Mouse (Mus musculus) neutrophil, adult 65 days (primary cell): ENCODE measurements around the gene Kank3. TPM values are rescaled to one million over a fixed set of nuclear protein-coding genes. Genes with fewer than 3 reads are reported as not detected.

Experiments used
- total RNA-seq: library from RNA; stranded (reverse); gene quantifications from 2 replicates; pipeline ENCODE4 v1.2.4, GENCODE M21; 2023

The Kank3 gene
- total RNA-seq = 3.1 and 7.7 TPM in 2 replicates

DNA sequence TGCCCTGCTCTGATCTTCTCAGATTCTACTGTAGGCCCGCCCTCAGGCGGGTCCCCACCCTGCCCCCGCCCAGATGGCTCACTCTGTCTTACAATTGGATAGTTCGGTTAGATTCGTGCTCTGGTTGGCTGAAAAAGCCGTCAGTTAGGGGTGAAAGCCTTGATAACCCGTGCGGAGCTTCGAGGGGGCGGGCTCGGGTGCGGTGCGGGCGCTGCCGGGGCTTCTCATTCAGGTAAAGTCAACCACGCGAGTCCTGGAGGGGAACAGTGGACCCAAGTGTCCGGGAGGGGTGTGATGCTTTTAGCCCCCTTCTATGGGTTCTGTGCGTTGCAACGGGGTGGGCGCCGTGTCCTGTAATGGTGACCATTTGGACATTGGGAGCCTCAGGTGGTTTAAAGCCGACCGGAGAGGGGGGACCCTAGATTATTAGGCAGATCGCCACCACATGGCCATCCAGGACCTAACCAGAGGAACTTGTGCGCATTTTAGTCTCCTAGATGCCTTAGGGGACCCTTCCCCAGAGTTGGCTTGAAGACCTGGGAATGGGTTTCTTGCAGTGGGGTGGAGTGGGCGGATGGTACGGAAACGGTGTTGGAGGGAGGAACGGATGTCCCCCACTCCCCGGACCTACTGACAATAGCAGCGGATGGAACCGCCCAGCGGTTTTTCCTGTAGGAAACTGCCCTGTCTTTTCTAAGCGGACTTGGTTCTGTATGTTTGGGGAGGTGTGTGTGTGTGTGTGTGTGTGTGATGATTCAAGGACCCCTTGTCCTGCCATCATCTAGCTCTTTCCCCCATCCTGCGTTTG, at the start of gene Kank3:
TSS of gene Kank3 (plus strand) at position 186 of the 808 bp plus-strand sequence.

DNA sequence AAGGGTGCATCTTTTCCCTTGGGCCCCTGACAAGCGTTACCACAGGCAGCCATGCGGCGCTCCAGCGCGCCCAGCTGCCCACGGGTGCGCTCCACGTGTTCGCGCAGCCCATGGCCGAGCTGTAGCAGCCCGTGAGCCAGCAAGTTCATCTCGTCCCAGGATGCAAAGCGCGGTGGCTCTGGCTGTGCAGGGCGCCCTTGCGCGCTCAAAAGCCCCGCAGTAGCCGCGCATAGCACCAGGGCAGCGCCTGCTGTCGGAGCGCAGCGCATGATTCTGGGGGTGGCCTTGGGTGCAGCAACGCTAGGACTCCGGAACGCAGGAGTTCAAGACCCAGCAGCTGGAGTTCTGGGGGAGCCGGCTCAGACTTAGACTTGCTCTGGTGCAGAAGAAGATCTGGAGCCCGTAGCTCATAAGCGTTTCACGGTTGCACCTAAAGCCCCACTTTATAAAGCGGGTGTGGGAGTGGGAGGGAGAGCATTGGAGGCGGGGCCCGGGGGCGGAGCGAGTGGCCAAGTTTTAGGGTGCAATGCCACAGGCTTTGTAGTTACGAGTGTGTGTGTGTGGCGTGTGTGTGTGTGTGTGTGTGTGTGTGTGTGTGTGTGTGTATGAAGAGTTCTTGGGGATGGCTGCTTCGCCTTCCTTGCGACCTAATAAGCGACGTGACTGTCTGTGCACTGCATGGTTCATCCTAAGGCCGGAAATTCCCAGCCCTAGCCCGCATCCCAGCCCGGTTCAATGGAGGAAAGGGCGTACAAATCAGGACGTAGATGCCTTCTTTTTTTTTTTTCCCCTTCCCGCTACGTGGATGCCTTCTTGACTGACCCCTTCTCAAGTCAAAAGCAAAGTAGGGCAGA, 29.0 kb upstream of the Kank3 start, which contains the start of gene Angptl4:
TSS of gene Angptl4 (minus strand) at position 707 of the 854 bp plus-strand sequence.

DNA sequence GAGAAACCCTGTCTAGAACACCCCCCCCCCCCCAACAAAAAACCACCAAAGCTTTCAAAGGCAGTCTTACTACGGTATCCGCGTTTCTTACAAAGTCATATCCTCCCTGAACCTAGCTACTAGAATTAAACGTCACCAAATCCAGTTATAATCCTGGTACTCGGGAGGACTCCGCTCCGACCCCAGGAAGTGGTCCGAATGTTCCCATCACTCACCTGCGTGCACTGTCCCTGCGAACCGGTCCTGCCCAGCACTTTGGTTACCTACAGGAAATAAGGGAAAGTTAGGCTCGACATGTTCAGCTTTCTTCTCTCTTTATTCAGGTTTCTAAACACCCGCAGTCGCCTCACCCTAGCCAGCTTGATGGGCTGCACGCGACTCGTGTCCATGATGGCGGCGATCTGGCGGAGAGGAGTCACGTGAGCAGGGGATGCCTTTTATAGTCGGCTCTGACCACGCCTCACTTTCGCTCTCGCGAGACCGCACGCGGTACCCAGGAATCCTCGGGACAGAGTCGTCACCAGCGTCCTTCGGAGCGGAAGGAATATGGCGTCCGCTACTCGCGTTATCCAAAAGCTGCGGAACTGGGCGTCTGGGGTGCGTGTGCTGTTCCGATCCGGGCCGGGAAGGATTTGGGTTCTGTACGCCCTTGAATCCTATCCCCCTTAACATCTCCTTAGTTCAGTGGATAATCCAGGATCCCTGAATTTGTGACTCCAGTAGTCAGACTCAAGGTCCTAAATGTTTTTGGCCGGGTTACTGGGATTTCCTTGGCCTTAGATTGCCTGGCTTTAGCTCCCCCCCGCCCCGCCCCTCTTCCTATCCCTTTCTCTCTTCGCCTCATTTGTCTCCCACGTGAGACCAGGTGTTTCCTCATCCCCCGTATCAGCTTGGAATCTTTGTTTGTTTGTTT, 14.0 kb downstream of the Kank3 start, which contains the start of the genes Rps28 and Ndufa7:
TSS of gene Rps28 (minus strand) at position 479 of the 913 bp plus-strand sequence.
TSS of gene Ndufa7 (plus strand) at position 489 of the 913 bp plus-strand sequence.

GRCm38 (mm10) chr17:33842966-33843795, 32.9 kb downstream of the Kank3 start, which contains the start of gene Cd320:
TSS of gene Cd320 (plus strand) at chr17:33843091.

Other genes with a start within 250 kb of the Kank3 start
- 64.9 and 67.7 TPM in 2 replicates for gene Zfp414, start 181.4 kb upstream of the Kank3 start, total RNA-seq
- 306 and 399 TPM in 2 replicates for gene Pram1, start 172.5 kb upstream of the Kank3 start, total RNA-seq
- gene Hnrnpm, start 123.7 kb upstream of the Kank3 start, total RNA-seq = 256 and 388 TPM in 2 replicates
- gene March2, start 91.8 kb upstream of the Kank3 start, total RNA-seq = 48.6 and 60.5 TPM in 2 replicates
- gene Rab11b, start 50.0 kb upstream of the Kank3 start, total RNA-seq = 204 and 227 TPM in 2 replicates
- gene Angptl4, start 28.7 kb upstream of the Kank3 start, total RNA-seq = 1.2 and 1.5 TPM in 2 replicates
- gene Rps28, start 14.0 kb downstream of the Kank3 start, total RNA-seq = 711 and 827 TPM in 2 replicates
- 74.0 and 119 TPM in 2 replicates for gene Ndufa7, start 14.1 kb downstream of the Kank3 start, total RNA-seq
- 1.4 and 1.5 TPM in 2 replicates for gene Cd320, start 32.6 kb downstream of the Kank3 start, total RNA-seq
- gene Gm7029, start 63.3 kb downstream of the Kank3 start, total RNA-seq = not detected in 2 replicates
- 34.6 and 53.7 TPM in 2 replicates for gene Kifc1, start 80.1 kb downstream of the Kank3 start, total RNA-seq
- not detected in 2 replicates for gene Platr17, start 94.6 kb downstream of the Kank3 start, total RNA-seq
- gene Daxx, start 98.9 kb downstream of the Kank3 start, total RNA-seq = 33.8 and 48.4 TPM in 2 replicates
- 290 and 325 TPM in 2 replicates for gene Tapbp, start 105.4 kb downstream of the Kank3 start, total RNA-seq
- gene Zbtb22, start 105.4 kb downstream of the Kank3 start, total RNA-seq = 27.9 and 37.3 TPM in 2 replicates
- 218 and 285 TPM in 2 replicates for gene Rgl2, start 119.0 kb downstream of the Kank3 start, total RNA-seq
- 46.9 and 53.4 TPM in 2 replicates for gene Pfdn6, start 129.8 kb downstream of the Kank3 start, total RNA-seq
- 18.3 and 21.6 TPM in 2 replicates for gene Wdr46, start 130.1 kb downstream of the Kank3 start, total RNA-seq
- 11.3 and 12.8 TPM in 2 replicates for gene B3galt4, start 141.0 kb downstream of the Kank3 start, total RNA-seq
- gene Vps52, start 145.3 kb downstream of the Kank3 start, total RNA-seq = 56.0 and 70.7 TPM in 2 replicates
- 242 and 295 TPM in 2 replicates for gene Rps18, start 145.5 kb downstream of the Kank3 start, total RNA-seq
- 1,081 and 1,209 TPM in 2 replicates for gene H2-K1, start 189.8 kb downstream of the Kank3 start, total RNA-seq
- 9.9 and 11.6 TPM in 2 replicates for gene Ring1, start 214.2 kb downstream of the Kank3 start, total RNA-seq
- 67.8 and 83.5 TPM in 2 replicates for gene H2-Ke6, start 217.5 kb downstream of the Kank3 start, total RNA-seq
- gene Slc39a7, start 221.2 kb downstream of the Kank3 start, total RNA-seq = 85.8 and 92.4 TPM in 2 replicates
- 54.6 and 60.1 TPM in 2 replicates for gene Rxrb, start 221.3 kb downstream of the Kank3 start, total RNA-seq
- gene Col11a2, start 228.9 kb downstream of the Kank3 start, total RNA-seq = 6.9 and 9.1 TPM in 2 replicates